Mouse (Mus musculus) spleen, adult 2 months (tissue): ENCODE results near the gene Aes.

Experiments
- CTCF ChIP-seq: fragments of 200-500 bp; IDR thresholded peaks from 2 replicates; pipeline ENCODE4 v1.5.1; 2011; ENCODE audit warnings: mild to moderate bottlenecking, inconsistent platforms; ENCODE audit not compliant: insufficient read depth, insufficient read length, insufficient replicate concordance; ENCODE audit errors: extremely low read depth
- POLR2A ChIP-seq: fragments of 200-500 bp; IDR thresholded peaks from 2 replicates; pipeline ENCODE4 v1.6.1; 2011; ENCODE audit warnings: low read depth, low read length, inconsistent platforms

GRCm38 (mm10) chr10:81570238-81570800 lies 11.0 kb downstream of the Aes start:
- TF ChIP-seq CTCF (no peak), POLR2A (no peak)
